Mouse (Mus musculus) megakaryocyte progenitor cell, adult 5-6 weeks (primary cell): ENCODE measurements around the gene Izumo2. TPM values are rescaled to one million over a fixed set of nuclear protein-coding genes. Genes with fewer than 3 reads are reported as not detected.
"Not testable (repeated sequence)": the region's sequence is repeated elsewhere in the genome, so short reads cannot be mapped to it uniquely, and the experiment has no call there.

Experiments used
- ATAC-seq: replicated peaks from 2 replicates; pipeline ENCODE4 v1.8.0; 2016; ENCODE audit warnings: mild to moderate bottlenecking, moderate TSS enrichment, inconsistent platforms; ENCODE audit not compliant: poor library complexity
- total RNA-seq, 2 experiments: library from RNA; stranded (forward) in 1 of 2; stranded (reverse) in 1 of 2; fragments of 157-497, 149-512 nt in 1 of 2; fragments of 200-1000 nt in 1 of 2; gene quantifications; 2 replicates each; pipeline versions ENCODE4 v1.2.3 to v1.2.4; 2015 to 2017

The Izumo2 gene
- total RNA-seq, 2 experiments from 2014 or later = not detected

- ATAC-seq = peak; percentile 55
These were observed 11.3 kb upstream of the Izumo2 start for GRCm38 (mm10) chr7:44697191-44697710.

GRCm38 (mm10) chr7:44697980-44698379 lies 10.6 kb upstream of the Izumo2 start:
- peak; percentile 66 for ATAC-seq

GRCm38 (mm10) chr7:44701921-44702320 lies 6.6 kb upstream of the Izumo2 start:
- ATAC-seq = peak; percentile 77

- no peak for ATAC-seq
These were observed 5.6 kb upstream of the Izumo2 start for GRCm38 (mm10) chr7:44702985-44703384.

- ATAC-seq = peak; percentile 48; the same call in 1 of the 2 replicates
These were observed 4.2 kb upstream of the Izumo2 start for GRCm38 (mm10) chr7:44704363-44704762.

GRCm38 (mm10) chr7:44705086-44705485 lies 3.5 kb upstream of the Izumo2 start:
- ATAC-seq = no peak

- no peak for ATAC-seq
These were observed 2.2 kb upstream of the Izumo2 start for GRCm38 (mm10) chr7:44706322-44706721.

GRCm38 (mm10) chr7:44707169-44707675 lies 1.3 kb upstream of the Izumo2 start:
- no peak for ATAC-seq

- ATAC-seq = not testable (repeated sequence)
These were observed 449 bp upstream of the Izumo2 start for GRCm38 (mm10) chr7:44708093-44708492.

GRCm38 (mm10) chr7:44709881-44710280 lies 1.3 kb downstream of the Izumo2 start:
- ATAC-seq = no peak

GRCm38 (mm10) chr7:44722058-44722457 lies 13.5 kb downstream of the Izumo2 start:
- no peak for ATAC-seq

GRCm38 (mm10) chr7:44724316-44724715 lies 15.8 kb downstream of the Izumo2 start:
- 0 out of 2 replicates have a peak, but pooled peaks have one; percentile 23 for ATAC-seq

- ATAC-seq = peak; percentile 42; the same call in 1 of the 2 replicates
These were observed 17.8 kb downstream of the Izumo2 start for GRCm38 (mm10) chr7:44726343-44726742.

GRCm38 (mm10) chr7:44727151-44727550 lies 18.6 kb downstream of the Izumo2 start:
- no peak for ATAC-seq

GRCm38 (mm10) chr7:44728082-44728975 lies 19.8 kb downstream of the Izumo2 start:
- no peak for ATAC-seq

GRCm38 (mm10) chr7:44733723-44734122 lies 25.2 kb downstream of the Izumo2 start:
- ATAC-seq = no peak

- ATAC-seq = no peak
These were observed 32.8 kb downstream of the Izumo2 start for GRCm38 (mm10) chr7:44741361-44741760.

- ATAC-seq = no peak
These were observed 35.7 kb downstream of the Izumo2 start for GRCm38 (mm10) chr7:44744270-44744669.

- ATAC-seq = peak; percentile 74
These were observed 36.5 kb downstream of the Izumo2 start for GRCm38 (mm10) chr7:44745076-44745475.

- ATAC-seq = no peak
These were observed 38.6 kb downstream of the Izumo2 start for GRCm38 (mm10) chr7:44747115-44747514.

- ATAC-seq = peak; percentile 91
These were observed 39.8 kb downstream of the Izumo2 start, which contains the start of gene Vrk3 for GRCm38 (mm10) chr7:44748101-44749044. Gene Vrk3 (plus strand): TSS chr7:44748413.
